Mouse (Mus musculus) mature B cell (primary cell): Measurements from ENCODE around the gene Rhd.

Experiments
- in situ Hi-C: fragments of 300-500 bp; cut with MboI; formaldehyde crosslinking; loops from 2 replicates; pipeline ENCODE4 v1.14.3; 2019

Rhd gene

GRCm38 (mm10) chr4:134913413-134913812 is 49.1 kb downstream of the Rhd start:
- in situ Hi-C loops, result no loop called here

GRCm38 (mm10) chr4:134914122-134914863 is 50.0 kb downstream of the Rhd start:
- in situ Hi-C loops, result no loop called here

GRCm38 (mm10) chr4:134914864-134915209 is 50.5 kb downstream of the Rhd start, which contains the start of gene Tmem50a:
Gene Tmem50a, minus strand, starts transcription at chr4:134915024.
- in situ Hi-C loops, result no loop called here

- in situ Hi-C loops, result no loop called here
Measured at GRCm38 (mm10) chr4:134915223-134916050, 51.1 kb downstream of the Rhd start.

GRCm38 (mm10) chr4:134917194-134917593 is 52.9 kb downstream of the Rhd start:
- in situ Hi-C loops, result no loop called here

GRCm38 (mm10) chr4:134918381-134918780 is 54.0 kb downstream of the Rhd start:
- in situ Hi-C loops, result no loop called here

GRCm38 (mm10) chr4:134919733-134920540 is 55.6 kb downstream of the Rhd start:
- in situ Hi-C loops, result no loop called here

GRCm38 (mm10) chr4:134920631-134921030 is 56.3 kb downstream of the Rhd start:
- in situ Hi-C loops, result no loop called here

GRCm38 (mm10) chr4:134921703-134922102 is 57.4 kb downstream of the Rhd start:
- in situ Hi-C loops, result no loop called here

DNA sequence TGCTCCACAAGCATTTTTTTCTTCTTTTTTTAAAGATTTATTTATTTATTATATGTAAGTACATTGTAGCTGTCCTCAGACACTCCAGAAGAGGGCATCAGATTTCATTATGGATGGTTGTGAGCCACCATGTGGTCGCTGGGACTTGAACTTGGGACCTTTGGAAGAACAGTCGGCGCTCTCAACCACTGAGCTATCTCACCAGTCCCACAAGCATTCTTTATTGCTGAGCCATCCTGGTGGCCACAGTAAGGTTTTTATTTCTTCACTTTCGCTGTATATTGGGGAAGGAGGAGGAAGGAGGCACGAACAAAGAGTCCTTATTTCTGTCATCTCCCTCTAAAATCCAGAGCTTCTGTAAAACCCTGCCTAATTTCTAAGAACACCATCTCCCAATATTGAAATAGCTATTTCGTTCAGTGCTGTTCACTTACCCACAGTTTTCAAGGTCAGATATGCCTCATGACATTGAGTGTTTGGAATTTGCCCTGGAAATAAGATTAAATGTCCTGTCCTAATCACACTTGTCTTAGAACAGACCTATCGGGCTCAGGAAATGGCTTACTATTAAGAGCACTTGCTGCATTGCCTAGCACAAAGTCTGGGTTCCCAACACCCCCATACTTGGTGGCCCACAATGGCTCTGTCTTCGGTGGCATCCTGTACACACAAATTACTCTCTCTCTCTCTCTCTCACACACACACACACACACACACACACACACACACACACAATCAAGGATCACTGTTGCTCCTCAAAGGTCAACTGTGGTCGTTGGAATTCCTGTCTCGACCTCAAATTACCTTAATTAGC is 58.0 kb downstream of the Rhd start:
- in situ Hi-C loops, result no loop called here

DNA sequence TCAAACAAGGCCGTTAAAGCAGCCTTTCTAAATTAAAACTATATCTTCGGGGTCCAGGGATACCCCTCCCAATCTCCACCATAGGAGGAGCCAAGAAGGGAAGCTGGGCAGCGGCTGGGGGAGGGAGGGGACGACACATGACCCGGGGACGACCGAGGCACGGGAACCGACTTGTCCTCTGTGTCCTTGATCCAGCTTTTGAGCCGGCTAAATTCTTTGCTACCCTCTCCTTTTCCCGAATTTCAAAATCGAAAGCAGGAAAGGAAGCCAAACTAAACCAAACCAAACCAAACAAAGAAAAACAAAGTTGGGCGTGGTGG is 58.5 kb downstream of the Rhd start:
- in situ Hi-C loops, result no loop called here

DNA sequence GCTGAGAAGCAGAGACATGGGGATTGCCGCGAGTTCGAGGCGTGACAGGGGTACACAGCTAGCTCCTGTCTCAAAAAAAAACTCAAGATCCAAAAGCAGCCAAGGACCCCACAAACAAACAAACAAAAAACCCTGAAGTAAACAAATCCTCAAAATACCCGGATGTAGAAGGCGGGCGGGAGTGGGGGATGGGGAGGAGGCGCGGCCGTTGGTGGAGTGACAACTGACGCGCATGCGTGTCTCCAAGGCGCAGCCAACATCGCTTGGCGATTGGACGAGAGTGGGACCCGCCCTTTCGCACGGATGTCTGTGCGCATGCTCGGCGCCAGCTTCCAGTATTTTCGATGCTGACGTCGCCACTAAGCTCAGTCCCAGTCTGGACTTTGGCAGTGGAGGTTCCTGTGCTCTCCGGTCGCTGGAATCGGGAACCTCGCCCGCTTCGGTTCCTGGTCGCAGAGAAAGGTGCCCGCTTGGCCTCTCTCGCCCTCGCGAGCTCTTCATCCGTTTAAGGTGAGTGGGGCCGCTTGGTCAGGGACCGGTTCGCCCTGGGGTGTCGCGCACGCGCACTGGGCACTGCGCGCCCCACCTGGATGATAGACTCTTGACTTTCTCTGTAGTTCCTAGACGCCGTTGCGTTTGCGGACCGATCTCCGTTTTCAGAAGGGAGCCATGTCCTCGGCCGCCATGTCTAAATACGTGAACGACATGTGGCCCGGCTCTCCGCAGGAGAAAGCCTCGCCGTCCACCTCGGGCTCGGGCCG is 59.1 kb downstream of the Rhd start, which contains the start of gene Rsrp1:
Gene Rsrp1 (plus strand): TSS at position 335 of the 761 bp plus-strand sequence.
- in situ Hi-C loops, result no loop called here

DNA sequence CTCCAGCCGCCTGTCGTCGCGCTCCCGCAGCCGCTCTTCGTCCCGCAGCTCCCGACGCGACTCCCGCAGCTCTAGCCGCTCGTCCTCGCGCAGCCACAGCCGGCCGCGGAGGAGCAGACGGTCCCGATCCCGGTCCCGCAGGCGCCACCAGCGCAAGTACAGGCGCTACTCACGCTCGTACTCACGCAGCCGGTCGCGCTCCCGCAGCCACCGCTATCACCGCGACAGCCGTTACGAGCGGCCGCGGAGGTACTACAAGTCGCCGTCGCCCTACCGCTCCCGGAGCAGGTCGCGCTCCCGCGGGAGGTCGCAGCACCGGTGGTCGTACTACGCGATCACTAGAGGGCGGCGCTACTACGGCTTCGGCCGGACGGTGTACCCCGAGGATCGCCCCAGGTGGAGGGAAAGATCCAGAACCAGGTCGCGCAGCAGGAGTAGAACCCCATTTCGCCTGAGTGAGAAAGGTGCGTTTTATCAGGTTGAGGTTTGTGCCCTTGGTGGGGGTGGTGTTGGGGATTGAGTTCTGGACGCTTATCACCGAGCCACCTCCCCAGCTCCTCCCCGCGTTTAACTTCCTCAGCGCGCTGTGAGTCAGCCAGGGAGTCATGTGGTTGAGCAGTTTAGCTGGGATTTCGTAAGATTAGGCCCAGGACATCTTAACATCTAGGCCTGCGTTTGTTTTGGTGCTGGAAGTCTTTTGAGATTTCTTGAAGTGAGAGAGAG is 59.8 kb downstream of the Rhd start:
- in situ Hi-C loops, result no loop called here

GRCm38 (mm10) chr4:134925206-134925605 is 60.9 kb downstream of the Rhd start:
- in situ Hi-C loops, result no loop called here

- in situ Hi-C loops, result no loop called here
Measured at GRCm38 (mm10) chr4:134927815-134928463, 63.6 kb downstream of the Rhd start.

GRCm38 (mm10) chr4:134928464-134928836 is 64.1 kb downstream of the Rhd start:
- in situ Hi-C loops, result no loop called here

DNA sequence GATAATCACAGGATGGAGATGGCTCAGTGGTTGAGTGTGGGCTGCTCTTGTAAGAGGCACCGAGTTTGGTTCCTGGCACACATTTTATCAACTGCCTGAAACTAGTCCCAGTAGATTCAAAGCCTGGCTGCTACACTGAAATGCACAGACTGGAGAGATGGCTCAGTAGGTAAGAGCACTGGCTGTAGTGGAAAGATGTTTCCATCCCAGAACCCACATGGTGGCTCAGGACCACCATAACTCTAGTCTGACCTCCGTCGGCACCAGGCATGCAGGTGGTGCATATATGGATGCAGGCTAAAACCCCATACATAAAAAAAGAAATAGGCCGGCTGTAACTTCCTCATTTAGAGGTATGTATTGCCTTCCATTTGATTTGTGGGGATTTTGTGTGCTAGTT is 65.2 kb downstream of the Rhd start:
- in situ Hi-C loops, result no loop called here

- in situ Hi-C loops, result loop anchor here (10.0 kb wide), 1 partner anchor 385 kb away; no protein-coding TSS in a partner anchor
Measured at GRCm38 (mm10) chr4:134930190-134930589, 65.9 kb downstream of the Rhd start.

DNA sequence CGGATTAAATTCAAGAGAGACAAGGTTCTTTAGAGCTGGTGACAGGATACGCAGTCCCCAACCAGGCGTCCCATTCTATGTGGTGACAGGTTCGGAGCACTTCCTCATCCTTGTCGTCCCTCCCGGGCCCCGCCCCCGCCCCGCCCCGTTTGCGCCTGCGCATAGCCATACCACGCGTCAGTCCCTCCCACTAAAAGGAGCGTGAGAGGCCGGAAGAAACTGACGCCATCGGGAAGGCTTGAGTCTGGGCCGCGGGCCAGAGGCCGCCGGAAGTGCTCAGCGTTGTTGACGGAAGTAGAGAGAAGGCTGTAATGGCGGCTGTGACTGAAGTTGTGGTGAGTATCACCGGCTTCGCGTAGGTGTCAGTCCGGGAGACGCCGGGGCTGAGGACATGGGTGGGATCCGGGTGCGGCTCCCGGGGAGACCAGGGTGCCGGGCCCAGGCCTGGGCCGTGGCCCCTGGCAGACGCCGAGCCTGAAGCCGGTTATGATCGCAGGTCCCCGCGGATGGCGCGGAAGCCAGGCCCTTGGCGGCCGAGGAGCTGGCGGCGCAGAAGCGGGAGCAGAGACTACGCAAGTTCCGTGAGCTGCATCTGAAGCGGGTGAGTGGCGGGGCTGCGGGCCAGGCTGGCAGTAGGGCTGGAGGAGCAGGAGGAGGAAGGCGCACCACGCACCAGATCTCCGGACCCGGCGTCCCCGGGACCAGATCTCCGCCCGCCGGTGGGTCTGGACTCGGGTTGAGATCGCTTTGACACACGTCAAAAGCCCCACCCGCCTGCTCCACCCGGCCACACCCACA is 66.5 kb downstream of the Rhd start, which contains the start of gene Syf2:
Gene Syf2 (plus strand): TSS at position 215 of the 798 bp plus-strand sequence.
- in situ Hi-C loops, result loop anchor here (10.0 kb wide), 1 partner anchor 384 kb away; no protein-coding TSS in a partner anchor
